ENCODE assay signal across 16 mouse cellular contexts in genomic region chr11:30750039-30750823, GRCm38 (mm10). TPM values are rescaled to one million over a fixed set of nuclear protein-coding genes. Genes with fewer than 3 reads are reported as not detected.
DNase-seq lines count a peak whose midpoint lies in the region; ATAC-seq and TF ChIP-seq lines count a peak whose summit lies in the region.
"Had no signal": no experiment of that assay in that cellular context is flagged by ENCODE, and none has a peak within 500 bp of the region (broad histone marks: within the 10 kb centered on the region; RNA-seq: fewer than 3 reads in every experiment).

No protein-coding gene starts in this region.

- no peak overlapping the region for H3K4me3 ChIP-seq in hindbrain, embryonic 11.5 days (ENCODE audit: low read depth, low read length)
- H3K4me3 ChIP-seq in hindbrain, embryonic 10.5 days = no peak overlapping the region
- H3K4me3 ChIP-seq in E14TG2a.4 (replicated peaks; ENCODE audit: low read length) = peak overlapping the region; percentile 65
- H3K4me3 ChIP-seq in myocyte = no peak overlapping the region
- H3K4me3 ChIP-seq: embryonic facial prominence, embryonic 13.5 days; heart, embryonic 15.5 days; intestine, embryonic 15.5 days; limb, embryonic 15.5 days; lung, embryonic 15.5 days; midbrain, embryonic 13.5 days; stomach, embryonic 15.5 days had no signal

- no peak overlapping the region for H3K9ac ChIP-seq in hindbrain, embryonic 11.5 days (ENCODE audit: low read depth, low read length)
- H3K9ac ChIP-seq: embryonic facial prominence, embryonic 13.5 days; heart, embryonic 15.5 days; intestine, embryonic 15.5 days; limb, embryonic 15.5 days; lung, embryonic 15.5 days; midbrain, embryonic 13.5 days; stomach, embryonic 15.5 days had no signal

- no peak for TF ChIP-seq CTCF in E14TG2a.4 (conservative IDR thresholded peaks at IDR 0.05; ENCODE audit: low read length)

- no peak for TF ChIP-seq POLR2A in myocyte (IDR thresholded peaks at IDR 0.05; ENCODE audit: insufficient read length, low read depth)

- H3K4me1 ChIP-seq in hindbrain, embryonic 11.5 days (replicated peaks; ENCODE audit: control insufficient read depth, insufficient read depth, low read length) = 0 out of 2 replicates have a peak, but pooled peaks cover under 1% of the 10 kb centered on the region
- H3K4me1 ChIP-seq in hindbrain, embryonic 10.5 days (replicated peaks) = peaks cover 24% of the 10 kb centered on the region
- peaks cover 50% of the 10 kb centered on the region for H3K4me1 ChIP-seq in E14TG2a.4 (replicated peaks; ENCODE audit: low read depth, low read length)
- H3K4me1 ChIP-seq: embryonic facial prominence, embryonic 13.5 days; intestine, embryonic 15.5 days; lung, embryonic 15.5 days; midbrain, embryonic 13.5 days had no signal

- peak; percentile 73; the same call in 1 of the 2 replicates for ATAC-seq in hindbrain, embryonic 11.5 days (ENCODE audit: low FRiP score)
- ATAC-seq: intestine, embryonic 15.5 days; midbrain, embryonic 13.5 days had no signal

- no peak overlapping the region for H3K4me2 ChIP-seq in hindbrain, embryonic 11.5 days (replicated peaks; ENCODE audit: low read depth, low read length)
- H3K4me2 ChIP-seq in myocyte (ENCODE audit: low read depth) = peak overlapping the region; percentile 54
- H3K4me2 ChIP-seq: embryonic facial prominence, embryonic 13.5 days; heart, embryonic 15.5 days; intestine, embryonic 15.5 days; limb, embryonic 15.5 days; lung, embryonic 15.5 days; midbrain, embryonic 13.5 days; stomach, embryonic 15.5 days had no signal

- H3K79me2 ChIP-seq in myocyte (ENCODE audit: control insufficient read depth, insufficient read depth) = no peaks in the 10 kb centered on the region

- 36% methylated on average over 3 of the region's 3 CpGs for WGBS in hindbrain, embryonic 11.5 days
- WGBS in hindbrain, embryonic 10.5 days = 31% methylated on average over 3 of the region's 3 CpGs

- H3K27me3 ChIP-seq in hindbrain, embryonic 11.5 days (ENCODE audit: control insufficient read depth, insufficient read depth, low read length) = 0 out of 2 replicates have a peak, but pooled peaks cover 2% of the 10 kb centered on the region
- H3K27me3 ChIP-seq in hindbrain, embryonic 10.5 days (ENCODE audit: insufficient read depth, poor library complexity, severe bottlenecking) = peaks cover 23% of the 10 kb centered on the region
- H3K27me3 ChIP-seq in E14TG2a.4 (ENCODE audit: insufficient read depth, low read length) (no peaks in the 10 kb centered on the region), myocyte (ENCODE audit: control insufficient read depth, insufficient read depth, insufficient read length) (peaks cover 8% of the 10 kb centered on the region)
- H3K27me3 ChIP-seq: CH12.LX; stomach, embryonic 15.5 days had no signal

- H3K27ac ChIP-seq in hindbrain, embryonic 11.5 days (ENCODE audit: low read depth, low read length) = no peak overlapping the region
- no peak overlapping the region for H3K27ac ChIP-seq in hindbrain, embryonic 10.5 days
- H3K27ac ChIP-seq: embryonic facial prominence, embryonic 13.5 days; heart, embryonic 15.5 days; intestine, embryonic 15.5 days; limb, embryonic 15.5 days; lung, embryonic 15.5 days; midbrain, embryonic 13.5 days; stomach, embryonic 15.5 days had no signal

- no peaks in the 10 kb centered on the region for H3K36me3 ChIP-seq in hindbrain, embryonic 11.5 days (ENCODE audit: control insufficient read depth, insufficient read depth, low read length)
- no peaks in the 10 kb centered on the region for H3K36me3 ChIP-seq in hindbrain, embryonic 10.5 days
- no peaks in the 10 kb centered on the region for H3K36me3 ChIP-seq in E14TG2a.4 (ENCODE audit: insufficient read depth, low read length)
- H3K36me3 ChIP-seq in myocyte (ENCODE audit: control insufficient read depth, insufficient read depth) = no peaks in the 10 kb centered on the region
- H3K36me3 ChIP-seq: embryonic facial prominence, embryonic 13.5 days; heart, embryonic 15.5 days; intestine, embryonic 15.5 days; limb, embryonic 15.5 days; lung, embryonic 15.5 days; midbrain, embryonic 13.5 days; stomach, embryonic 15.5 days had no signal

- no peak overlapping the region for H3ac ChIP-seq in myocyte (ENCODE audit: control insufficient read depth, insufficient read length)

- H3K9me3 ChIP-seq in hindbrain, embryonic 11.5 days (ENCODE audit: control insufficient read depth, low read length) = no peaks in the 10 kb centered on the region
- H3K9me3 ChIP-seq in hindbrain, embryonic 10.5 days = no peaks in the 10 kb centered on the region
- H3K9me3 ChIP-seq in E14TG2a.4 (ENCODE audit: low read length) = no peaks in the 10 kb centered on the region
- H3K9me3 ChIP-seq: embryonic facial prominence, embryonic 13.5 days; heart, embryonic 15.5 days; intestine, embryonic 15.5 days; limb, embryonic 15.5 days; lung, embryonic 15.5 days; midbrain, embryonic 13.5 days; stomach, embryonic 15.5 days had no signal

- peak; percentile 20 for DNase-seq in hindbrain, embryonic 11.5 days (ENCODE audit: low spot score)
- DNase-seq in hindbrain, embryonic 10.5 days (ENCODE audit: low spot score) = no peak
- DNase-seq in R1 (ENCODE audit: low read depth, low spot score) = peak; percentile 99
- no peak for DNase-seq in kidney, postnatal 25 days
- no peak for DNase-seq in thymus, postnatal 25 days
- DNase-seq: cerebellum, adult 9-10 months had no signal

TF ChIP-seq in myocyte, 11 proteins besides CTCF, POLR2A, EP300 and RAD21:
- peak in 1 of 3 experiments; percentile 11 for TF ChIP-seq MYOG (IDR thresholded peaks at IDR 0.05; ENCODE audit: control insufficient read depth in 1 of 3, insufficient read depth in 1 of 3, insufficient read length in 2 of 3, low read depth in 2 of 3)
- peak; percentile 84 for TF ChIP-seq CEBPB (IDR thresholded peaks at IDR 0.05; ENCODE audit: insufficient read depth, poor library complexity, severe bottlenecking)
- peak in 2 of 3 experiments; percentile 36 to 64 for TF ChIP-seq MYOD1 (IDR thresholded peaks at IDR 0.05; ENCODE audit: control insufficient read depth in 1 of 3, insufficient read length in 2 of 3, low read depth in 2 of 3)
- no peak for TF ChIP-seq REST (IDR thresholded peaks at IDR 0.05; ENCODE audit: insufficient read depth, insufficient read length)
- no peak for TF ChIP-seq SRF (IDR thresholded peaks at IDR 0.05; ENCODE audit: control insufficient read depth, insufficient read length, low read depth)
- TF ChIP-seq POLR2AphosphoS2 (IDR thresholded peaks at IDR 0.05; ENCODE audit: insufficient read length, low read depth) = no peak
- no peak for TF ChIP-seq TCF3 (IDR thresholded peaks at IDR 0.05; ENCODE audit: insufficient read length, low read depth)
- TF ChIP-seq USF1 (IDR thresholded peaks at IDR 0.05; ENCODE audit: low read depth) = no peak
- no peak for TF ChIP-seq MAX (IDR thresholded peaks at IDR 0.05; ENCODE audit: low read depth)
- TF ChIP-seq TCF12 (IDR thresholded peaks at IDR 0.05; ENCODE audit: insufficient read depth, poor library complexity, severe bottlenecking) = peak; percentile 1
- no peak for TF ChIP-seq E2F4 (IDR thresholded peaks at IDR 0.05; ENCODE audit: insufficient read depth)

RNA-seq across cellular contexts. Expression of gene Psme4, which starts 21.3 kb away (rescaled TPM):
- 36.8 and 48.5 TPM in 2 replicates for polyA plus RNA-seq in hindbrain, embryonic 11.5 days (2014; fragmentation: Nextera tagmentation; extraction: Ambion mirVana)
- polyA plus RNA-seq in hindbrain, embryonic 10.5 days (2016; fragmentation: Nextera tagmentation; extraction: Ambion mirVana) = 22.5 and 25.8 TPM in 2 replicates
- polyA plus RNA-seq in myocyte (2012; fragmentation: generic; extraction: Trizol) = 15.9 TPM

Comparison
In these comparisons a context has a peak if more than half of its experiments do, and no peak if none do; other contexts are left out.
1. DNase-seq: peak in hindbrain, embryonic 11.5 days (single experiment) and R1 (single experiment); none in hindbrain, embryonic 10.5 days (single experiment), kidney, postnatal 25 days (0 of 2) and thymus, postnatal 25 days (single experiment).